Mouse (Mus musculus): ENCODE measurements around the gene Tff3.

Gene Tff3

GRCm38 (mm10) chr17:31125548-31126266 is 3.7 kb downstream of the Tff3 start:
- in situ Hi-C loops (cut with MboI): no loop called here

GRCm38 (mm10) chr17:31121975-31122374 is 7.5 kb downstream of the Tff3 start:
- in situ Hi-C loops (cut with MboI): no loop called here

GRCm38 (mm10) chr17:31119429-31119828 is 10.0 kb downstream of the Tff3 start:
- in situ Hi-C loops (cut with MboI): loop anchor here (5.0 kb wide), 1 partner anchor 97 kb away; no protein-coding TSS in a partner anchor

GRCm38 (mm10) chr17:31117946-31118345 is 11.5 kb downstream of the Tff3 start:
- in situ Hi-C loops (cut with MboI): loop anchor here (5.0 kb wide), 1 partner anchor 96 kb away; no protein-coding TSS in a partner anchor

GRCm38 (mm10) chr17:31116063-31116462 is 13.4 kb downstream of the Tff3 start:
- in situ Hi-C loops (cut with MboI): loop anchor here (5.0 kb wide), 1 partner anchor 94 kb away; no protein-coding TSS in a partner anchor

- in situ Hi-C loops (cut with MboI): no loop called here
Measured at GRCm38 (mm10) chr17:31113191-31113856, 16.1 kb downstream of the Tff3 start.

- in situ Hi-C loops (cut with MboI): no loop called here
Measured at GRCm38 (mm10) chr17:31108388-31108787, 21.1 kb downstream of the Tff3 start.

- in situ Hi-C loops (cut with MboI): no loop called here
Measured at GRCm38 (mm10) chr17:31103823-31104222, 25.6 kb downstream of the Tff3 start.

GRCm38 (mm10) chr17:31103007-31103570 is 26.4 kb downstream of the Tff3 start:
- in situ Hi-C loops (cut with MboI): no loop called here

GRCm38 (mm10) chr17:31098788-31099187 is 30.7 kb downstream of the Tff3 start:
- in situ Hi-C loops (cut with MboI): no loop called here

- in situ Hi-C loops (cut with MboI): no loop called here
Measured at GRCm38 (mm10) chr17:31096893-31097292, 32.6 kb downstream of the Tff3 start.

GRCm38 (mm10) chr17:31095570-31095969 is 33.9 kb downstream of the Tff3 start:
- in situ Hi-C loops (cut with MboI): no loop called here

- in situ Hi-C loops (cut with MboI): no loop called here
Measured at GRCm38 (mm10) chr17:31094781-31095180, 34.7 kb downstream of the Tff3 start.

GRCm38 (mm10) chr17:31091023-31091735 is 38.3 kb downstream of the Tff3 start:
- in situ Hi-C loops (cut with MboI): no loop called here

GRCm38 (mm10) chr17:31089848-31090247 is 39.6 kb downstream of the Tff3 start:
- in situ Hi-C loops (cut with MboI): no loop called here

GRCm38 (mm10) chr17:31088711-31089110 is 40.7 kb downstream of the Tff3 start:
- in situ Hi-C loops (cut with MboI): no loop called here

- in situ Hi-C loops (cut with MboI): no loop called here
Measured at GRCm38 (mm10) chr17:31086196-31086595, 43.2 kb downstream of the Tff3 start.

- in situ Hi-C loops (cut with MboI): no loop called here
Measured at GRCm38 (mm10) chr17:31085519-31085918, 43.9 kb downstream of the Tff3 start.

- in situ Hi-C loops (cut with MboI): no loop called here
Measured at GRCm38 (mm10) chr17:31082296-31083078, 47.0 kb downstream of the Tff3 start.

GRCm38 (mm10) chr17:31079078-31079840 is 50.2 kb downstream of the Tff3 start:
- in situ Hi-C loops (cut with MboI): no loop called here

- in situ Hi-C loops (cut with MboI): no loop called here
Measured at GRCm38 (mm10) chr17:31078581-31078980, 50.9 kb downstream of the Tff3 start.
